Mouse (Mus musculus) kidney, postnatal 0 days (tissue): Measurements from ENCODE around the gene Nefh. TPM values are rescaled to one million over a fixed set of nuclear protein-coding genes. Genes with fewer than 3 reads are reported as not detected.
A peak's percentile ranks its signal among the peaks of the same experiment; 100 is the strongest.

ENCODE experiments used
- ATAC-seq: fragments of 200-750 bp; cut with Nextera tagmentation; replicated peaks from 2 replicates; pipeline ENCODE4 v1.8.0; 2017; ENCODE audit warnings: low read depth, moderate number of reproducible peaks, moderate TSS enrichment, moderate library complexity; ENCODE audit not compliant: low FRiP score
- DNase-seq: peaks from one replicate; pipeline ENCODE4 v3.0.0-alpha.2; 2016; ENCODE audit warnings: low spot score
- H3K27ac ChIP-seq: fragments of 300-500 bp; sonication (generic); 2 replicates; pipeline ENCODE4 v1.5.1; 2014; ENCODE audit warnings: mild to moderate bottlenecking
- H3K27me3 ChIP-seq: fragments of 300-500 bp; sonication (generic); 2 replicates; pipeline ENCODE4 v1.6.1; 2014; ENCODE audit warnings: low read length, mixed read lengths; ENCODE audit not compliant: insufficient read depth
- H3K36me3 ChIP-seq: fragments of 300-500 bp; sonication (generic); 2 replicates; pipeline ENCODE4 v1.6.1; 2014; ENCODE audit warnings: low read length, mixed read lengths; ENCODE audit not compliant: insufficient read depth
- H3K4me1 ChIP-seq: fragments of 300-500 bp; sonication (generic); replicated peaks from 2 replicates; pipeline ENCODE4 v1.6.1; 2014; ENCODE audit warnings: antibody characterized with exemption, low read length, mixed read lengths; ENCODE audit not compliant: insufficient read depth
- H3K4me2 ChIP-seq: fragments of 300-500 bp; sonication (generic); 2 replicates; pipeline ENCODE4 v1.6.1; 2014; ENCODE audit warnings: mild to moderate bottlenecking, low read length, moderate library complexity, mixed read lengths
- H3K4me3 ChIP-seq: fragments of 300-500 bp; sonication (generic); replicated peaks from 2 replicates; pipeline ENCODE4 v1.5.1; 2014; ENCODE audit warnings: low read depth, low read length
- H3K9ac ChIP-seq: fragments of 300-500 bp; sonication (generic); 2 replicates; pipeline ENCODE4 v1.6.1; 2014; ENCODE audit warnings: low read depth, low read length
- H3K9me3 ChIP-seq: fragments of 300-500 bp; sonication (generic); replicated peaks from 2 replicates; pipeline ENCODE4 v1.6.1; 2016; ENCODE audit warnings: low read length, inconsistent platforms, mixed read lengths
- CTCF ChIP-seq: IDR thresholded peaks from 2 replicates; pipeline ENCODE4 v1.5.1; 2016; ENCODE audit warnings: antibody characterized with exemption, low read depth, mild to moderate bottlenecking, moderate library complexity
- WGBS: fragments of 180-500 bp; shearing (Covaris S2); extraction: QIAGEN DNeasy Blood & Tissue Kit; methylation state at CpG from one replicate; pipeline ENCODE4 v1.1.7; 2014; 5-methylcytosine and 5-hydroxymethylcytosine counted together
- polyA plus RNA-seq: library from polyadenylated mRNA; unstranded; fragments of >200 nt; fragmentation: Nextera tagmentation; extraction: Ambion mirVana; gene quantifications from 2 replicates; pipeline ENCODE4 v1.2.1, GENCODE M21; 2015

Nefh gene
- polyA plus RNA-seq, 1 experiment from 2014 or later, result 0.11 TPM

DNA sequence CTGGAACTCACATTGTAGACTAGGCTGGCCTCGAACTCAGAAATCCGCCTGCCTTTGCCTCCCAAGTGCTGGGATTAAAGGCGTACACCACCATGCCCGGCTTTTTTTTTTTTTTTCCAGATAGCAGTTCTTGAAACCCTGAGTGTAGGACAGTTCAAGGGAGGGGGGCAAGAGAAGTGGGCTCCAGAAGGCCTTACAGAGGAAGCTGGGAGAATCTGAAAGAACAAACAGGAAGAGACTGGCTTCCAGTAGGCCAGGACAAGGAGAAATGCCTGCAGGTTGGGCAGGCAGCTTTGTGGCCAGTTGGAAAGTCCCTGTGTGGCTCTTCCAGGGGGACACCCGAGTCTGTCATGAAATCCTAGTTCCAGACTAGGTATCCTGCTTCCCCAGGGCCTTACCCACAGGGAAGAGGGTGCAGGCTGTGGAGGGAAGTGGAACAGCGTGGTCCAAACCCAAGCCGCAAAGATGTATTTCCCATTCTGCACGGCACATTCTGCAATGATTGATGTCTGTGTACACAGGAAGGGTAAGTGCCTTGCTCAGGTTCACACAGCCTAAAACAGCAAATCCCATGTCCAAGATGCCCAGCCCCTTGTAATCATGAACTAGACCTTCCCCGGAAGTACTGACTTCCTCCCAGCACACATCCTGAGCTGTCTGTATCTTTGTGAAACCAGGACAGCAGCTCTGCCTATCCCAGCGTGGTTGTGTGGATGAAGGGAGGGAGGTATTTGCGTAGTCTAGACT lies 26.7 kb upstream of the Nefh start:
- H3K9me3 ChIP-seq, result no peaks in the 10 kb centered on the region
- H3K27me3 ChIP-seq, result no peaks in the 10 kb centered on the region
- TF ChIP-seq CTCF, result no peak
- no peak for ATAC-seq
- H3K27ac ChIP-seq, result peak overlapping the region; percentile 47; the same call in 1 of the 2 replicates
- H3K36me3 ChIP-seq, result no peaks in the 10 kb centered on the region
- no peaks in the 10 kb centered on the region for H3K4me1 ChIP-seq
- no peak overlapping the region for H3K4me3 ChIP-seq
- no peak overlapping the region for H3K4me2 ChIP-seq
- WGBS, result 59% methylated on average over 11 of the region's 11 CpGs
- DNase-seq, result peak; percentile 44
- no peak overlapping the region for H3K9ac ChIP-seq

DNA sequence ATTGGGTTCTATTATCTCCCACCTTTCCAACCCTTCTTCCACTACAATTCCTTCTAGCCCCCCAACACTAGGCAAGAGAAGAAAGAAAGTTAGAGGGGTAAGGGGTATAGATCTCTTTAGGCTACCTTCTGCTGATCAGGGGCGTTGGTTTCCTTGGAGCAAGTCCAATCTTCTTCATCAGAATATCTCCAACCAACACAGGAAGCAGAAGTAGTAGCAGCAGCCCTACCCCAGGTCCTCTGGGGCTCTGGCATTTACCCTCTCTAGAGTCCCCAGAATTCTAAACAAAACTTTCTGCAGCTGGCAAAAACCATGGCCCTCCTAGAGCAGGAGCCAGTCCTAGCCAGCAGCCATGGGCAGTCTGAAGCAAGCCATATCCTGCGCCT lies 26.0 kb upstream of the Nefh start:
- DNase-seq (no peak), ATAC-seq (no peak)
- H3K4me3 ChIP-seq, result no peak overlapping the region
- H3K27me3 ChIP-seq, result no peaks in the 10 kb centered on the region
- no peaks in the 10 kb centered on the region for H3K36me3 ChIP-seq
- H3K9me3 ChIP-seq, result no peaks in the 10 kb centered on the region
- no peak for TF ChIP-seq CTCF
- 0 out of 2 replicates have a peak overlapping the region, but pooled peaks have one; percentile 47 for H3K27ac ChIP-seq
- WGBS, result 75% methylated on average over 2 of the region's 2 CpGs
- no peak overlapping the region for H3K9ac ChIP-seq
- H3K4me1 ChIP-seq, result no peaks in the 10 kb centered on the region
- no peak overlapping the region for H3K4me2 ChIP-seq

DNA sequence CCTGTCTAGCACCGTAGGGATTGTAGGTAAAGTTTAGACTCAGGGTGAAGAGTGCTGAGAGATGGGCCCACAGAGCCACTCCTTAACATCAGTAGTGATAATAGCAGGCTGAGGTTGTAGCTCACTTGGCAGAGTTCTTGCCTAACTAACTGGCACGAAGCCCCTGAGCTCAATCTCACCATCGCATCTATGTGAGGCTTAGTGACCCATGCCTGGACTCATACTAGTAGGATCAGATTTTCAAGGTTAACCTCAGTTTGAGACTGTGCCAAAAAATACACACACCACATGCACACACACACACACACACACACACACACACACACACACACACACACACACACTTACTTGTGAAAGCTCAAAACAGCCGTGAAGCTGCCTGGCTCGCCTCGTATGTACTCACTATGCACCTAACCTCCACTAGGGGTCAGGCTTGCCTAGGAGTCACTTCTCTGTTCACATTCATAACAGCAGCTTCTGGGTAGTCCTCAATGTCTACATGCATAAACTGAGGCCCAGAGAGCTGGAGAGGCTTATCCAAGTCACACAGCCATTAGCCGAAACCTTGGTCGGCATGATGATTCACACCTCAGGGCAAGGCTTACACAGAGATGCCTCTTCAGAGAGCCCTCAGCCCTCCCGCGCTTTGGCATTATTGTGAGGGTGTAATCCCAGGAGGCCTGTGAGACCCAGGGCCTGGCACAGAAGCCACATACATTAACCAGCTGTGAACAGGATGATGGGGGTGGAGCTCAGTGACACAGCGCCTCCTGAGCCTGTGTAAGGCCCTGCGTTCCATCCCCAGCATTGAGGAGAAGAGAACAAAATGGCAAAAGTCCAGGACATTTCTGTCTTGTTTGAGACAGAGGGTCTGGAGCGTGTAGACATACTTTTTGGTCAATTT lies 25.4 kb upstream of the Nefh start:
- 60% methylated on average over 13 of the region's 13 CpGs for WGBS
- H3K9me3 ChIP-seq, result no peaks in the 10 kb centered on the region
- peak; percentile 89 for TF ChIP-seq CTCF
- H3K27me3 ChIP-seq, result no peaks in the 10 kb centered on the region
- no peak overlapping the region for H3K4me3 ChIP-seq
- H3K4me2 ChIP-seq, result no peak overlapping the region
- H3K4me1 ChIP-seq, result no peaks in the 10 kb centered on the region
- 0 out of 2 replicates have a peak overlapping the region, but pooled peaks have one; percentile 47 for H3K27ac ChIP-seq
- ATAC-seq (no peak), DNase-seq (peak; percentile 86)
- no peak overlapping the region for H3K9ac ChIP-seq
- no peaks in the 10 kb centered on the region for H3K36me3 ChIP-seq

GRCm38 (mm10) chr11:4968376-4968775 lies 20.5 kb upstream of the Nefh start:
- H3K4me3 ChIP-seq, result no peak overlapping the region
- 51% methylated on average over 10 of the region's 10 CpGs for WGBS
- ATAC-seq, result no peak
- H3K27ac ChIP-seq, result no peak overlapping the region
- no peaks in the 10 kb centered on the region for H3K27me3 ChIP-seq
- H3K4me2 ChIP-seq, result no peak overlapping the region
- no peak for TF ChIP-seq CTCF
- H3K4me1 ChIP-seq, result no peaks in the 10 kb centered on the region
- H3K9me3 ChIP-seq, result no peaks in the 10 kb centered on the region
- no peaks in the 10 kb centered on the region for H3K36me3 ChIP-seq
- DNase-seq, result no peak
- no peak overlapping the region for H3K9ac ChIP-seq

GRCm38 (mm10) chr11:4967549-4967948 lies 19.7 kb upstream of the Nefh start:
- WGBS, result 51% methylated on average over 2 of the region's 2 CpGs

GRCm38 (mm10) chr11:4966888-4967287 lies 19.0 kb upstream of the Nefh start:
- ATAC-seq (no peak), DNase-seq (no peak)
- Histone ChIP-seq H3K27me3 (no peaks in the 10 kb centered on the region), H3K9me3 (no peaks in the 10 kb centered on the region), H3K27ac (no peak overlapping the region), H3K4me1 (no peaks in the 10 kb centered on the region), H3K4me3 (no peak overlapping the region), H3K9ac (no peak overlapping the region), H3K36me3 (no peaks in the 10 kb centered on the region), H3K4me2 (no peak overlapping the region)
- 63% methylated on average over 5 of the region's 5 CpGs for WGBS
- TF ChIP-seq CTCF, result no peak

More at GRCm38 (mm10) chr11:4967549-4967948, 19.7 kb upstream of the Nefh start:
- ATAC-seq, result no peak
- H3K9me3 ChIP-seq, result no peaks in the 10 kb centered on the region
- H3K27me3 ChIP-seq, result no peaks in the 10 kb centered on the region
- H3K9ac ChIP-seq, result no peak overlapping the region
- DNase-seq, result no peak
- H3K4me2 ChIP-seq, result no peak overlapping the region
- no peak overlapping the region for H3K4me3 ChIP-seq
- H3K4me1 ChIP-seq, result no peaks in the 10 kb centered on the region
- no peak overlapping the region for H3K27ac ChIP-seq
- no peak for TF ChIP-seq CTCF
- H3K36me3 ChIP-seq, result no peaks in the 10 kb centered on the region
